Mouse (Mus musculus): Measurements from ENCODE around the gene Tasp1. TPM values are rescaled to one million over a fixed set of nuclear protein-coding genes. Genes with fewer than 3 reads are reported as not detected.
"Not testable (repeated sequence)": the region's sequence is repeated elsewhere in the genome, so short reads cannot be mapped to it uniquely, and the experiment has no call there.

Gene Tasp1
- polyA plus RNA-seq, 1 experiment from 2014 or later: 22.4 TPM

DNA sequence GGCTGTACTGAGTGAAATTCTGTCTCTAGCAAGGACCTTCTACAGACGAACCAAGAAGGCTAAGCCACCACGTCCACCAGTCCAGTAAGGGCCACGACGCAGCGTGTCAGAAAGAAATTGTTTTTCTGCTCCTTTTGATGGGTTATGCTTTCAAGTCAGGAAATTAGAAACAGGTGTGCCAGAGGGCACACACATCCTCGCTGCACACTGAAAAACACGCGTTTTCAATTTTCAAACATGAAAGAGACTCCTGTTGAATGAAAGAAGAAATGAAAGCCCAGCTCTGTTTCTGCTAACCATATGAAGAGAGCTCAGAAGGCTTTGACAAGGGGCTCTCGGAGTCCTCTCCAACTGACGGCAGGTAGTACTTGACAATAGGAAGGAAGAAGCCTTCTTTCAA lies 132.0 kb downstream of the Tasp1 start:
- WGBS: 23% methylated on average over 10 of the region's 10 CpGs
- no peaks in the 10 kb centered on the region for H3K9me3 ChIP-seq (replicated peaks)
- H3K27me3 ChIP-seq: no peaks in the 10 kb centered on the region
- no peak overlapping the region for H3K4me2 ChIP-seq (replicated peaks)
- no peaks in the 10 kb centered on the region for H3K36me3 ChIP-seq
- H3K4me3 ChIP-seq (replicated peaks): no peak overlapping the region
- no peak overlapping the region for H3K9ac ChIP-seq
- peak overlapping the region; percentile 24; the same call in 1 of the 2 replicates for H3K27ac ChIP-seq (replicated peaks)
- H3K4me1 ChIP-seq: no peaks in the 10 kb centered on the region; the same call in 1 of the 2 replicates
- ATAC-seq (ENCODE audit: insufficient number of reproducible peaks, low FRiP score, low TSS enrichment, low read depth): no peak

DNA sequence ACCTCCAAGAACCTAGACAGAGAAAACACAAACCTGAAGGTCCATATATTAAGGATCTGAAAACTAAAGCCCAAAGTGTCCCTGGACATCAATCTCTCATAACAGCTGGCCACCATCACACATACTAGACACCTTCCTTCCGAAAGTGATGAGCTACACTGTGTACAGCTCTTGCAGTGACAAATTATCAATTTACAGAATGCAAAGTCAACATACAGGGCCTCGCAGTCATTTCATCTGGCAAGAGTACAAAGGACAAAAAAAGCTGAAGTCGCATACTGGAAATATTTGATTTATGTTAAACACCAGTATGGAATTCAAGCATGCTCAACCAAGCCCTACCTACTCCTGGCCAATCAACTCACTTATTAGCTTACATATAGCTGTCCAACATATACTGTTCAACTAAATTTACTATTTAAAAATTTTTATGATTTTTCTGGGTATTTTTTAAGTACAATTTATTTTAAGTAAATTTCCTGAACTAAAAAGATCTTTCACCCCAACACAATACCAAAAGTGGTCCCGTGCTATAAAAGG lies 132.5 kb downstream of the Tasp1 start:
- H3K27me3 ChIP-seq: no peaks in the 10 kb centered on the region
- H3K9me3 ChIP-seq (replicated peaks): no peaks in the 10 kb centered on the region
- H3K27ac ChIP-seq (replicated peaks): no peak overlapping the region
- H3K4me2 ChIP-seq (replicated peaks): no peak overlapping the region
- no peaks in the 10 kb centered on the region for H3K36me3 ChIP-seq
- 35% methylated on average over 4 of the region's 4 CpGs for whole genome bisulfite sequencing
- no peak overlapping the region for H3K4me3 ChIP-seq (replicated peaks)
- ATAC-seq (ENCODE audit: insufficient number of reproducible peaks, low FRiP score, low TSS enrichment, low read depth): no peak
- H3K4me1 ChIP-seq: no peaks in the 10 kb centered on the region; the same call in 1 of the 2 replicates
- H3K9ac ChIP-seq: no peak overlapping the region

DNA sequence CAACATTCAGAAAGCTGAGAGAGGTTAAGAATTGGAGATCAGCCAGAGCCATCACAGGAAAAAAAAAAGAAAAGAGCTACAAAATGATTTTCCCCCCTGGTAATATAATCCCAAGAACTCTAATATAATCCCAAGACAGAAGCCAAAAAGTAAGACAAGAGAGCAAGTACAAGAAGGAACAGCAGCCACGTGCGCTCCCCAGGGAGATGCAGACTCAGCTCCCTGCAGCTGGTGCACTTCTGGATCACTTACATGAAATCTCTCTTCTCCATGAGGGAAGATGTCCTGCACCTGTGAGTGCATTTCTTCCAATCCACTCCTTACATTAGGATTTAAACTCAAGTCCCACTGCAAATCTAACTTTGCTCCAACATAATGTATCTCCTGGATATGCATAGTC lies 134.4 kb downstream of the Tasp1 start:
- Histone ChIP-seq H3K9ac (no peak overlapping the region), H3K36me3 (no peaks in the 10 kb centered on the region), H3K27ac (replicated peaks) (no peak overlapping the region), H3K4me2 (replicated peaks) (no peak overlapping the region), H3K9me3 (replicated peaks) (no peaks in the 10 kb centered on the region), H3K4me3 (replicated peaks) (no peak overlapping the region), H3K4me1 (no peaks in the 10 kb centered on the region; the same call in 1 of the 2 replicates), H3K27me3 (no peaks in the 10 kb centered on the region)
- ATAC-seq (ENCODE audit: insufficient number of reproducible peaks, low FRiP score, low TSS enrichment, low read depth): no peak
- 73% methylated on average over 2 of the region's 2 CpGs for WGBS

DNA sequence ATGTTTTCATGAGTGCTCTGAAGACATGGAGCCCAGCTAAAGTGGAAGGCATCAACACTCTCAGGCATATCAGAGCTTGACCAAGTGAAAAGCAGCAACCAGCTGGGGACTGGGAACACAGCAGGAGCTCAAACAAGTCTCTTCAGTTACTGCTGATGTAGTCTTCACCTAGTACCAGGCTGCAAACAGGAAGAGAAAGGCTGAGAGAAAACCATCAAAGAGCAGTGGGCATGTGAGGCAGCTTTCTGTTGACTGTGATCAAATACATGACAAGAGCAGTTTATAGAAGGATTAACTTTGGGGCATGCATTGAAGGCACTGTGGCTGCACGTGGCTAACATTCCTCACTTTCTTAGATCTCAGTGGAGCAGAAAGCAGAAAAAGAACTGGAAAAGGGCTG lies 141.7 kb downstream of the Tasp1 start:
- Histone ChIP-seq H3K27me3 (no peaks in the 10 kb centered on the region), H3K36me3 (no peaks in the 10 kb centered on the region), H3K9me3 (replicated peaks) (no peaks in the 10 kb centered on the region), H3K27ac (replicated peaks) (no peak overlapping the region), H3K4me3 (replicated peaks) (no peak overlapping the region), H3K4me2 (replicated peaks) (no peak overlapping the region), H3K4me1 (no peaks in the 10 kb centered on the region), H3K9ac (no peak overlapping the region)
- WGBS: 4% methylated on average over 1 of the region's 1 CpGs
- ATAC-seq (ENCODE audit: insufficient number of reproducible peaks, low FRiP score, low TSS enrichment, low read depth): no peak

DNA sequence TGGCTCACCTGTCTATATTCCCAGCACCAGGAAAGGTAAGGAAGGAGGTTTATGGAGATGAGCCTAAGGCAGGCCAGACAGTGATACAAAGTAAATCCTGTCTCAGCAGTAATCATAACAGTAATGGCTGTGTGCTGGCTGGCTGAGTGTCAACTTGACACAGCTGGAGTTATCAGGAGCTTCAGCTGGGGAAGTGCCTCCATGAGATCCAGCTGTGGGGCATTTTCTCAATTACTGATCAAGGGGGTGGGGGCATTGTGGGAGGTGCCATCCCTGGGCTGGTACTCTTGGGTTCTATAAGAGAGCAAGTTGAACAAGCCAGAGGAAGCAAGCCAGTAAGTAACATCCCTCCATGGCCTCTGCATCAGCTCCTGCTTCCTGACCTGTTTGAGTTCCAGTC lies 145.2 kb downstream of the Tasp1 start:
- H3K36me3 ChIP-seq; H3K9ac ChIP-seq; H3K27ac ChIP-seq (replicated peaks); H3K4me3 ChIP-seq (replicated peaks); ATAC-seq (ENCODE audit: insufficient number of reproducible peaks, low FRiP score, low TSS enrichment, low read depth); H3K27me3 ChIP-seq; H3K9me3 ChIP-seq (replicated peaks); H3K4me1 ChIP-seq; H3K4me2 ChIP-seq (replicated peaks): not testable (repeated sequence)

DNA sequence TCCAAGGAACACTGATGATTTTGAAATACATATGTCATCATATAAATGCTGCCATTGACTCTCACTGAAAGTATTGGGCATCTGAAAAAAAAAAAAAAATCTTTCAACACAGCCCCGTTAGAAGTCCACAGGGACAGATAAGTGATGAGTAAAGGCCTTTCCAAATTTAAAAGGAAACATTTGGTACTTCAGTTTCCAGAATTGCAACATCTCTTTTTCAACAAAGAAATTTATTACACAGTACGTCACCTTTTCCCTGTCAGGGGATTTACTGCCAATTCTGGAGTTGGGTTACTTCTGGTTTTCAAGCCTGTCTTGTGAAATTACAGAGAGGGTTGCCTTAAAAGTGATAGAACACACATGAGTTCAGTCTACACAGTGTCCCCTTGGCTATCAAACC lies 146.8 kb downstream of the Tasp1 start:
- Histone ChIP-seq H3K4me2 (replicated peaks) (no peak overlapping the region), H3K4me3 (replicated peaks) (no peak overlapping the region)
- WGBS: 51% methylated on average over 2 of the region's 2 CpGs

DNA sequence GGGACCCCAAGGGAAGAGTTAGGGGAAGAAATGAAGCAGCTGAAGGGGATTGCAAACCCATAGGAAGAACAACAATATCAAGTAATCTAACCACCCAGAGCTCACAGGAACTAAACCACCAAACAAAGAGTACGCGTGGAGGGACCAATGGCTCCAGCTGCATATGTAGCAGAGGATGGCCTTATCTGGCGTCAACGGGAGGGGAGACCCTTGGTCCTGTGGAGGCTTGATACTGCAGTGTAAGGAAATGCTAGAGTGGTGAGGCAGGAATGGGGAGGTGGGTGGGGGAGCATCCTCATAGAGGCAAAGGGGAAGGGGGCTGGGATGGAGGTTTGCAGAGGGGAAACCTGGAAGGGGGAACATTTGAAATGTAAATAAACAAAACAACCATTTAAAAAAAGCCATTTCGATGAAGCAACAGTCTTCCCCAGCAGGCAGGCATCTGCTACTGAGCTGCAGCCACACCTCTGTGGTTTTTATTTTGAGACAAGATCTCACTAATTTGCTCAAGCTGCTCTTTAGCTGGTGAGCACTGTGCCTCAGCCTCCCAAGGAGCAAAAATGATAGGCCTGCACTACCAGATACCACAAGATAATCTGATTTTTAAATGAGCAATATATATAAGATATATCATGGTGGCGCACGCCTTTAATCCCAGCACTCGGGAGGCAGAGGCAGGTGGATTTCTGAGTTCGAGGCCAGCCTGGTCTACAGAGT lies 160.0 kb downstream of the Tasp1 start:
- H3K9me3 ChIP-seq (replicated peaks): no peaks in the 10 kb centered on the region
- H3K4me2 ChIP-seq (replicated peaks): no peak overlapping the region
- no peak overlapping the region for H3K27ac ChIP-seq (replicated peaks)
- H3K27me3 ChIP-seq: no peaks in the 10 kb centered on the region
- H3K36me3 ChIP-seq: no peaks in the 10 kb centered on the region
- WGBS: 87% methylated on average over 9 of the region's 9 CpGs
- no peak overlapping the region for H3K4me3 ChIP-seq (replicated peaks)
- ATAC-seq (ENCODE audit: insufficient number of reproducible peaks, low FRiP score, low TSS enrichment, low read depth): no peak
- no peak overlapping the region for H3K9ac ChIP-seq
- no peaks in the 10 kb centered on the region for H3K4me1 ChIP-seq

More for the DNA sequence above, 146.8 kb downstream of the Tasp1 start:
- ATAC-seq (ENCODE audit: insufficient number of reproducible peaks, low FRiP score, low TSS enrichment, low read depth): no peak
- Histone ChIP-seq H3K27ac (replicated peaks) (no peak overlapping the region), H3K9me3 (replicated peaks) (no peaks in the 10 kb centered on the region), H3K27me3 (no peaks in the 10 kb centered on the region), H3K9ac (no peak overlapping the region), H3K4me1 (no peaks in the 10 kb centered on the region), H3K36me3 (no peaks in the 10 kb centered on the region)

DNA sequence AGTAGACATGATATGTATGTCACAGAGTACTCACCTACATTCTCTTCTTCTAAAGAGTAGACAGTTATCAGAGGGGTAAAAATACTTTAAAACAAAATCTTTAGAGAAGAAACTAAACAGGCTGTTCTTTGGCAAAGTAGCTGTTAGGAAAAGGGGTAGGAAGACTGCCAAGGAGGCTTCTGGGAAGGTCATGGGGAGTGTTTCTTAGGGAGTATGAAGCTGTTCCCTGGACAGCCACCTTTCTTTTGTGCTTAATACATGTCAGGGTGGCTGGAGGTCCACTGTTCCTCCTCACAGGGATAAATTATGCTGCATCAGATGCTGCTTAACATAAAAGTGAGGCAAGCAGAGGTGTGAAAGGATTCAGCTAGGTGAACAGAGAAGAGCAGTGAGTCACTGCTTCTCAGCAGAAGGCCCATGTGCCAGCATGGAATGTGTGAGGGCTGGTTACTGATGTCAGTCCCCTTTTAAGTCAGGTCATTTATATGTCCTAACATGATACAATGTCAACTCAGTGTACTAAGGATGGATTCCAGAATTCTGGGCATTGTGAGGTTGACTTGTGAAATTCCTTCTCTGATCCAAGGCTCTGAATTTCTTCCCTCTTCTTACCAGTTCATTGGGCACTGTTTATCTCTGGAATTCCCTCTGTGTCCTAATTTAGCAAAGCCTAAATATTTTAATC lies 175.1 kb downstream of the Tasp1 start:
- H3K9ac ChIP-seq: no peak overlapping the region
- no peaks in the 10 kb centered on the region for H3K4me1 ChIP-seq
- H3K4me3 ChIP-seq (replicated peaks): no peak overlapping the region
- H3K9me3 ChIP-seq (replicated peaks): no peaks in the 10 kb centered on the region
- no peaks in the 10 kb centered on the region for H3K27me3 ChIP-seq
- no peak for ATAC-seq (ENCODE audit: insufficient number of reproducible peaks, low FRiP score, low TSS enrichment, low read depth)
- H3K27ac ChIP-seq (replicated peaks): no peak overlapping the region
- no peak overlapping the region for H3K4me2 ChIP-seq (replicated peaks)
- no peaks in the 10 kb centered on the region for H3K36me3 ChIP-seq

DNA sequence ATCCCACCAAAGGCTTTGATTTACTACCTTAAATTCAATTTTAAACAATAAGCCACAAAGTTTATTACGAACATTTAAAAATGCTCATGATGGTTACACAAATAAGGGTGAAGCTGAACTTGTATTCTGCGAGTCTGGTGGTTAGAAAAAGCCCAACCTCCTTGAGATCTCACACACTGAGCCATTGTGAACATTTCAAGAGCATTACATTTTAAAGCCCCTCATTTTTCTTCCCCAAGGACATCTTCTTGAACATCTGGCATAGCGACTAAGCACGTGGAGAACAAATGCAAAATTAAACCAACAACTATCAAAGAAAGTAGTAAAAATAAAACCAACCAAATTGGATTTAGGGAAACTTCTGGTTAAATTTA lies 182.4 kb downstream of the Tasp1 start:
- WGBS: 29% methylated on average over 4 of the region's 4 CpGs
- H3K27ac ChIP-seq (replicated peaks): 0 out of 2 replicates have a peak overlapping the region, but pooled peaks have one; percentile 0
- H3K4me3 ChIP-seq (replicated peaks): no peak overlapping the region
- no peaks in the 10 kb centered on the region for H3K9me3 ChIP-seq (replicated peaks)
- ATAC-seq (ENCODE audit: insufficient number of reproducible peaks, low FRiP score, low TSS enrichment, low read depth): no peak
- H3K36me3 ChIP-seq: no peaks in the 10 kb centered on the region
- no peaks in the 10 kb centered on the region for H3K27me3 ChIP-seq
- no peak overlapping the region for H3K9ac ChIP-seq
- 0 out of 2 replicates have a peak, but pooled peaks cover 15% of the 10 kb centered on the region for H3K4me1 ChIP-seq
- no peak overlapping the region for H3K4me2 ChIP-seq (replicated peaks)

DNA sequence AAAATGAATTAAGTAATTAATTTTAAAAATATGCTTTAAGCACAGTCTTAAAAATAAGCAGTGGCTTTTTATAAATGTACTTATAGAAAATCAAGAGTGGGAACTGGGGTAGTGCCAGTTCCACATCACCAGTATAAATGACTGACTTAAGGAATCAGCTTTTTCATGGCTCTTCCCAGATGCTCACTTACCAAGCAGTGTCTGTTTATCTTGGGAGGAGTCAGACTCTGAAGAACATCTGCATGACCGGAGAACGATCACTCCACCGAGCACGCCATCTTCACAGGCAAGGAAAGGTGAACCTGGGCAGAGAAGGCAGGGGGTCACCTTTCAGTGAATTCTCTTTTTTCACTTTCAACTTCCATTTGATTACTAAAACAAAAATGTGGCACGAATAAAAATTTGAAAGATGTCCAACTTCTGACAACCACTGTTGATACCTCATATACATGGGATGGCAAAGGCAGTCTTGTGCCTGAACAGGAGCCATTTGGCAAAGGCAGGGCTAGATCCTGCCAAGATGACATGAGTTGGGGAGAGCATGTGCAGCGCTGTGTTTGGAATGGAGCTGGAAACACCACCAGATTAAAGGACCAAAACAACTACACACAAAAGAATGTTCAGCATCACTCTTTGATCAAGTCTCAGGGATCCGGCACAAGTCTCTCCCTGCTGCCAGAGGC lies 182.9 kb downstream of the Tasp1 start:
- no peak for ATAC-seq (ENCODE audit: insufficient number of reproducible peaks, low FRiP score, low TSS enrichment, low read depth)
- no peak overlapping the region for H3K4me2 ChIP-seq (replicated peaks)
- no peaks in the 10 kb centered on the region for H3K9me3 ChIP-seq (replicated peaks)
- 0 out of 2 replicates have a peak, but pooled peaks cover 15% of the 10 kb centered on the region for H3K4me1 ChIP-seq
- H3K27ac ChIP-seq (replicated peaks): 0 out of 2 replicates have a peak overlapping the region, but pooled peaks have one; percentile 0
- WGBS: 55% methylated on average over 7 of the region's 7 CpGs
- H3K9ac ChIP-seq: no peak overlapping the region
- no peaks in the 10 kb centered on the region for H3K36me3 ChIP-seq
- H3K4me3 ChIP-seq (replicated peaks): no peak overlapping the region
- no peaks in the 10 kb centered on the region for H3K27me3 ChIP-seq

DNA sequence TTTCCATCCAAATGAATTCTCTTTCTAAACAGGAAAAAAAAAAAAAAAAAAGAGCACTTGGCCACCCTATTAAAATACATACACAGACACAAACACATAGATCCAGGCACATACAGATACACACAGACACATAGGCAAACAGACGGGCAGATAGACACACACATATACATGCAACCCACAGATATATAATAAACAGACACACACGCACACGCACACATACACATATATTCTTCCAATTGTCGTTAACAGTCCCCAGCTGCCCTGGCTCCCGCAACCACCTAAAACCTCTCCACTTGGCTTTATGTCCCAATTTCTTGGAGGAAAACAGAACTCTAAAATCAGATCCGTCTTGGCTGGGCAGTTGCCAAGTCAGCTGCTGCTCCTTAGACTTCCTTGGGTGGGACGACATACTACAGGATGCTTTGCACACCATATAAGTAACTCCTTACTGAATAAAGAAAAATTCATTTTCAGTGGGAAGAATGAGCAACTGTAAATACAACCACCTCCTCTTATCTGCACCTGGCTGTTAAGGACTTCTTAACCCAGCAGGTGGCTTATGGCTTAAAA lies 188.5 kb downstream of the Tasp1 start:
- Histone ChIP-seq H3K27ac (replicated peaks) (no peak overlapping the region; the same call in 1 of the 2 replicates), H3K27me3 (no peaks in the 10 kb centered on the region), H3K9ac (no peak overlapping the region), H3K4me3 (replicated peaks) (no peak overlapping the region), H3K36me3 (no peaks in the 10 kb centered on the region), H3K9me3 (replicated peaks) (no peaks in the 10 kb centered on the region), H3K4me1 (peaks cover 13% of the 10 kb centered on the region; the same call in 1 of the 2 replicates), H3K4me2 (replicated peaks) (no peak overlapping the region)
- peak; percentile 51; the same call in 1 of the 2 replicates for ATAC-seq (ENCODE audit: insufficient number of reproducible peaks, low FRiP score, low TSS enrichment, low read depth)
- WGBS: 44% methylated on average over 7 of the region's 7 CpGs

Measured in embryonic facial prominence, embryonic 15.5 days (tissue).